Mouse (Mus musculus) cortical plate, adult 2 months (tissue): ENCODE measurements around the gene Armcx3.

Source experiments
- CTCF ChIP-seq: fragments of 200-500 bp; IDR thresholded peaks from 2 replicates; pipeline ENCODE4 v1.5.1; 2011; ENCODE audit warnings: mild to moderate bottlenecking, control low read depth, low read length; ENCODE audit not compliant: insufficient read depth; ENCODE audit errors: extremely low read depth
- POLR2A ChIP-seq: fragments of 200-500 bp; IDR thresholded peaks from 2 replicates; pipeline ENCODE4 v1.6.1; 2011; ENCODE audit warnings: mild to moderate bottlenecking, low read length, control low read depth; ENCODE audit not compliant: insufficient read depth; ENCODE audit errors: extremely low read depth

- no peak for TF ChIP-seq CTCF
- peak; percentile 57; the same call in 1 of the 2 replicates for TF ChIP-seq POLR2A
Observed at GRCm38 (mm10) chrX:134807833-134808754, 51.7 kb downstream of the Armcx3 start.
